ENCODE assay signal across 8 mouse cellular contexts in genomic region chr3:102715066-102715584, GRCm38 (mm10). TPM values are rescaled to one million over a fixed set of nuclear protein-coding genes. Genes with fewer than 3 reads are reported as not detected.
DNase-seq lines count a peak whose midpoint lies in the region; ATAC-seq lines count a peak whose summit lies in the region.

No protein-coding gene starts in this region.

- 48% methylated on average over 11 of the region's 11 CpGs for WGBS in hindbrain, embryonic 15.5 days
- WGBS in macrophage (ENCODE audit: missing documents) = under 1% methylated on average over 11 of the region's 11 CpGs

- H3K4me2 ChIP-seq in hindbrain, embryonic 15.5 days = peak overlapping the region; percentile 35

- H3K4me3 ChIP-seq in hindbrain, embryonic 15.5 days = no peak overlapping the region
- H3K4me3 ChIP-seq in macrophage (ENCODE audit: inconsistent target) = peak overlapping the region; percentile 35

- H3K79me2 ChIP-seq in macrophage (ENCODE audit: inconsistent target) = no peaks in the 10 kb centered on the region

- H3K27me3 ChIP-seq in hindbrain, embryonic 15.5 days = no peaks in the 10 kb centered on the region

- no peaks in the 10 kb centered on the region for H3K36me3 ChIP-seq in hindbrain, embryonic 15.5 days
- H3K36me3 ChIP-seq in macrophage (ENCODE audit: inconsistent target) = no peaks in the 10 kb centered on the region

- H3K9ac ChIP-seq in hindbrain, embryonic 15.5 days = no peak overlapping the region

- no peak overlapping the region for H3K27ac ChIP-seq in hindbrain, embryonic 15.5 days (replicated peaks)
- peak overlapping the region; percentile 64 for H3K27ac ChIP-seq in macrophage

- no peaks in the 10 kb centered on the region for H3K9me3 ChIP-seq in hindbrain, embryonic 15.5 days

- no peaks in the 10 kb centered on the region for H3K4me1 ChIP-seq in hindbrain, embryonic 15.5 days (replicated peaks)

- ATAC-seq in hindbrain, embryonic 15.5 days (ENCODE audit: low FRiP score, low read depth) = peak; percentile 65; the same call in 1 of the 2 replicates

- DNase-seq in R1 (ENCODE audit: low read depth, low spot score) = peak; percentile 90
- DNase-seq in cerebellum, postnatal 10 days = peak; percentile 91 to 94
- DNase-seq in frontal cortex, postnatal 14 days (ENCODE audit: low spot score in 2 of 2) = peak; percentile 46 to 76
- DNase-seq in layer of hippocampus, postnatal 36 days = peak; percentile 62 to 71
- DNase-seq in retina, postnatal 7 days (ENCODE audit: low read depth, low spot score) = peak; percentile 52
- DNase-seq in urinary bladder, adult 2 months (ENCODE audit: low spot score) = peak; percentile 36

RNA-seq across cellular contexts. Expression of gene Tspan2, which starts 19.2 kb away (rescaled TPM):
- 11.5 and 12.8 TPM in 2 replicates for polyA plus RNA-seq in hindbrain, embryonic 15.5 days (2015; fragmentation: Nextera tagmentation; extraction: Ambion mirVana)
- total RNA-seq in layer of hippocampus, postnatal 36 days (2021) = 100 to 1,000 TPM; 107 to 123 TPM
- under 1 TPM in 3 of 26 experiments, not detected in 23; 0.25 to 0.38 (median 0.33) TPM for total RNA-seq in macrophage (2018; cell fraction: chromatin; rRNA removed)
- under 1 TPM in 17 of 26 experiments, not detected in 9; 0.03 to 0.19 (median 0.09) TPM for total RNA-seq in macrophage (2018; cell fraction: cytosol; rRNA removed)
- total RNA-seq in macrophage (2018; cell fraction: nucleus; rRNA removed) = under 1 TPM in 9 of 26 experiments, not detected in 17; 0.06 to 0.92 (median 0.21) TPM
- 0.06 to 0.13 TPM (median 0.06 TPM) in 3 replicates for polyA plus RNA-seq in macrophage (2018)
- polyA plus RNA-seq in urinary bladder, adult 2 months (2012; rRNA removed) = 76.3 and 90.8 TPM in 2 replicates

Comparison
In these comparisons a context has a peak if more than half of its experiments do, and no peak if none do; other contexts are left out.
1. DNase-seq: peak in every context shown above with its lines; median percentile 92 in cerebellum, postnatal 10 days; 90 in R1; 66 in layer of hippocampus, postnatal 36 days; 61 in frontal cortex, postnatal 14 days; 52 in retina, postnatal 7 days; 36 in urinary bladder, adult 2 months.
2. RNA of gene Tspan2, which starts 19.2 kb away (polyA plus RNA-seq): 76.3 to 90.8 TPM in urinary bladder, adult 2 months and 11.5 to 12.8 TPM in hindbrain, embryonic 15.5 days; 0.06 to 0.13 TPM in macrophage; every median in the first group is over 10 times any median in the second.